Mouse (Mus musculus): ENCODE results near the gene Dlg2. TPM values are rescaled to one million over a fixed set of nuclear protein-coding genes. Genes with fewer than 3 reads are reported as not detected.

Dlg2 gene
- polyA plus RNA-seq, 1 experiment, result 2.1 TPM

DNA sequence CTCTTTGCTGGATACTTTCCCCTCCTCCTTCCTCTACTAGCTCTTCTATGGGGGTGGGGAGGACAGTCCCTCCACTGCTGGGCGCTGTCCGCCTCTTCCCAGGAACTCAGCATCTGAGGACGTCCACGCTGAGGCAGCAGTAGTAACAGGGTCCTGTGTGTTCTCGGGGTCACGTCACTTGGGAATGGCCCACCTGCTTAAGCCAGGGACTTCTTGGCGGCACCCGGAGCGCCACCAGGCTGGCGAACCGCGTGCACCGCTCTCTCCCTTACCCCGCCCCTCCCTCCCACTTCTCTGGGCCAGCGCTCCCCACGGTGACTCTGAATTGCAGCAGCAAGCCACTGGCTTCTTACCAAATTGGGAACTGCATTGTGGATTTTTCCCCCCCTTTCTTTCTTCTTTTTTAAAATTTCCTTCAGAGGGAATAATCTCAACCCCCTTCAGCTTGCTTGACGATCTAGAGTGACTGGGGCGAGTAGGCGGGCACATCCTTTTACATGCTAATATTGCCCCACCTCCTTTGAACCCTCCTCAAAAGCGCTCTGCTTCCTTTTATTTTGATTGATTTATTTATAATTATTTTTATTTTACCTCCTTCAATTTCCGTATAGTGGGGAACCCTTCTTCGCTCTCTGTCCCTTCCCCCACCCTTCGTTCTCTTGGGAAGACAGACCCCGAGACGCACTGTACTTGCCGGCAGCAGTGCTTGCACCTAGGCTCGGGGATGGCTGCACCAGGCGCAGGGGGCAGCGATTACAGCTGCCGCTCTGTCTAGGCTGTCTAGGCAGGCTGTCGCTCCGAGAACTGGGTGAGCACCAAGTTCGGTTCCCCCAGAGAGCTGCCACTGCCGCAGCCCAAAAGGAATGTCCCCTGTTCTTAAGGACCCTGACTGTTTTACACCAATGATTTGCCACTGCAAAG is 785.8 kb downstream of the Dlg2 start:
- peak; percentile 17 for DNase-seq (ENCODE audit: low spot score)

DNA sequence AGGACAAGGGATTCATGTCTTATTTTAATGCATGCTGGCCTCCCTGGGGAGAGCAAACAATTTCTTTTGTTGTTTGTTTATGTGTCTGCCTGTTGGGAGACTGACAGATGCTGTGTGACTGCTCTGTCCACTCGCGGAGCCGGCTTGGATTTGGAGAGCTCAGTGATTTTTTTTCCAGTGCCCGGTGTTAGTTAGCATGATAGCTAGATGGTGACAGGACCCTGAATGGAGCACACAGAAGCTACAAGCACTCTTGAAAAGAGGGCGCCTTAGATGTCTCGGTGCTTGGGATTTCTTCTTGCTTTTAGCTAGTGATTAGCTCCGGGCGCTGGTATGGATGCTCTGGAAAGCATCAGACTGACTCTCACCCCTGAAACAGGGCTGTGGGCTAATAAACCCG is 786.5 kb downstream of the Dlg2 start:
- no peak for DNase-seq (ENCODE audit: low spot score)

DNA sequence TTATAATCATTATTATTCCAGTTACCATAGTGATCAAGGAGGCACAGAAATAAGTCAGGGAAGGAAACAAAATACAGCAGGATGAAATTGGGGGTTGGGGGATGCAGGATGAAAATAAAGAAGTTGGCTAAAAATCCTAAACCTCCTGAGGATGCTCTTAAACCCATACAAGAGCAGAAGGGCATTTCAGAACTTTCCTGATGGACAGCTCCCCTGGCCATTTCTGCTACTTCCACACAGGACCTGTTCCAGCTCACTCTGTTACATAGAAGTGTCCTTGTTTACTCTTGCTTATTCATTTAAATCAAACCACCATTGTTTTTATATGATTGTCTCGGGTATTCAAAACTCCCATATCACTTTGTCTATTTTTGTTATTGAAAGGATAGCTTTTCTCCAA is 791.3 kb downstream of the Dlg2 start:
- DNase-seq (ENCODE audit: low spot score), result no peak

DNA sequence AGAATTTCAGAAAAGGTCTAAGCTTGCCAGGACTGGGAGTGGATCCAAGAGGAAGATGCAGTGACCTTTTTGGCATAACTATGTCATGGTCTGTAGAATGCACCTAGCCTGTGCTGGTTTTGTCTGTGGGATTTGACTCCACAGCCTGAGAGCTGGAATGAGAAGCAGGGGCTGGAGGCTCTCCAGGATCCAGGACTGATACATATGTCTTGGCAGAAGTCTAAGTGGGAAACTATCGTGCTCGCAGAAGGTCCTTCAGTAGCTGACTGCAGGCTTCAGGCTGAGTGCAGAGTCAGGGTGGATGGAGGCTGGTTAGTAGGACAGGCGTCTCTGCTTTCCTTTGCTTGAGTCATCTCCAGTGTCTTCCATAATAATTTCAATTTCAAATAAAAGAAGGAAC is 807.7 kb downstream of the Dlg2 start:
- DNase-seq (ENCODE audit: low spot score), result no peak

DNA sequence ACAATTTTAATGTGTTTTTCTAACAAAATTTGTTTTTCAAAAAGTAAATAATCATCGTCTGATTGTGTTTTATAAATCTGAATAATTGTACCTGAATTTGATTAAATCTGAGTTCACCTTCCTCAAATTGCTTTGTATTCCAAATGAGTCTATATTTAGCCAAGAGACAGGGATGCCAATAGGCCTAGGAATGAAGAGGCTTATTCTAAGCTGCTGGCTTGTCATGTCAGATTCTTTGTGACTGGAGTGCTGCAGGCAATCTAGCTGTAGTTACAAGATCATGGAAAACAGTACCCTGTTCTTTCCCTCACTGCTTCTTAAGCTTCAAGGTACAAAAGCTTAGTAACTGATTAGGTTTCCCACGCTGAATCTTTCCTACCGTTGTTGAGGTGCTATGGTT is 811.9 kb downstream of the Dlg2 start:
- no peak for DNase-seq (ENCODE audit: low spot score)

DNA sequence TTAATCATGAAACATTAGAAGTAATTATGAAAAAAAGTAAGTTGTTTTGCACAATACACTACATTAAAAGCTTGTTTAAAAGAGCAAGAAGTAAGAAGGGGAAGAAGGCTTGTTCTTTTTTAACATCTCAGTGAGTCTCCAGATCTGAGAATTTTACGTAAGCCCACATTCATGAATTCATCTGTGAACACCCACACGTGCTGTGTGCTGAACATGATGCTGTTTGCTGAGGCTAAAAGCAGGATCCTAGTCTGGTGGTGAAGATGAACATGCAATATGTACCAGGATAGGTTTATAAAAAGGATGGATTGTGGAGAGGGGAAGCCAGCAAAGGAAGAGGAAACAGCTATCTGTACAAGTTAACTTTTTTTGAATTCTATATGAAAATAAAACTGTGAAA is 819.7 kb downstream of the Dlg2 start:
- DNase-seq (ENCODE audit: low spot score), result no peak

DNA sequence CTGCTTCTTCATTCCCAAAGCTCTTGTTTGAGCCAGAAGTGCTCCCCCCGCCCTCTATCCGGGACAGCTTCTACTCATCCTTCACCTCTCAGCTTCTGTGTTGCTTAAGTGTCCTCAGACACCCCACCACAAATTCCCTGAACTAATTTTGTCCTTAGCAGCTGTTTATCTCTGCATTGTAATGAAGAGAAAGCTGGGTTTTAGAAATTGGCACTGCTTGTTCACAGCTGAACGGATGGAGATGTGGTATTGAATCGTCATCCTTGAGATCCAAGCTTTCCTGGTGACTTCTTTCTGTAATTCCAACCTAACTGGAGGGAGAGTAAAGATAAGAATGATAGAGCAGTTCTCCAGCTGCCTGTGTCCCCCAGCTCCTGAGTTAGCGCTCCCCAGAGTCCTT is 834.7 kb downstream of the Dlg2 start:
- DNase-seq (ENCODE audit: low spot score), result no peak

DNA sequence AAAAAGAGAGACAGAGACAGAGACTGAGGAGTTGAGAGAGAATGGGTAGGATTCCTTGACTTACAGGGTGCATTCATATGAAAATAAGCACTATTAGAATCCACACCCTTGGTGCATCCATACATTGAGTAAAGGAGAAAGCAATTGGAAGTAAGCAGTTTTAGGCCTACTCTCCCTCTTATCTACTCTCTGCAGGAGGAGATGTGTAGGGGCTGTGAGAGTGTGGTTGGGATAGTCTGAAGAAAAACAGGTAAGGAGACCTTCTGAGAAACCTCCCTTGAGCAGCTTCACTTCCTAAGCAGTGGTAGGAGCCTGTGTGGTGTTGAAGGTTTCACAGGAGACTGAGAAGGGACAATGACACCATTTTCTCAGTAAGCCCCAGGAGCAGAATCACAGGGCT is 868.6 kb downstream of the Dlg2 start:
- DNase-seq (ENCODE audit: low spot score), result no peak

DNA sequence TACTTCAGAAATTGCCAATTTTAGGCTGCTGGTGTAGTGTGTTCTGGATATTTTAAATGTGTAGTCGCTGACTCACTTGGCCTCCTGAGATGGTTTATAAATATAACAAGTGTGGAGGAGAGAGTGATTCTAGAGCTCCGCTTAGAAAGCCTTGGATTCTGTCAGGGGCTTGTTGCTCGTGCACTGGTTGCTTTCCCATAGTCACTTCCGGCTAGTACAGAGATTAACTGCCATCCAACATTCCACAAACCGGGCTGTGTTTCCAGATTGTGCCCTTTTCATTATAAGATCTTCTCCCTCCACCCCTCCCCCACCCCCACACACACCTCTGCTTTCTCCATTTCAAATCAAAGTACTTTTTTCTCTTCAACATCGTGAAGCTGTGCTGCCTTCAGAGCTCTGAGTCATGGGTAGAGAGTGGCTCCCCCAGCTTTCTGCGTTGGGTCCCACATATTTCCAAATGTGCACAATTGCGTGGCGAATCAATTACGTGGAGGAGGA is 893.4 kb downstream of the Dlg2 start:
- DNase-seq (ENCODE audit: low spot score), result no peak

DNA sequence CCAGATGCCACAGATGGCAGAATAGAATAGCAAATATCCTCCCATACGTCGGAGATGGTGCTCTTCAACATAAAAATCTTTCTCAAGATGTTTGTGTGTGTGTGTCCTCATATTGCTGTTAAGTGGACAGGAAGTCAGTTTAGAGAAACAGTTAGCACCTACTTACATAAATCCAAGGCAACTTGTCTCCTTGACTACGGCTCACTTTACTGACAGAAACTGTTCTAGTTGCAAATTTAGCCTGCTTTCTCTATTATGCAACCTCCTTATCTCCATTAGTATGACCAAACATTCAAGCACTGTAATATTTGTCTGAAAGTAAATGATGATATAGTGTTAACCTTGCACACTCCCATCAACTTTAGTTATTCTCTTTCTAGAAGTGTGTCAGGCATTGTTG is 905.8 kb downstream of the Dlg2 start:
- DNase-seq (ENCODE audit: low spot score), result no peak

DNA sequence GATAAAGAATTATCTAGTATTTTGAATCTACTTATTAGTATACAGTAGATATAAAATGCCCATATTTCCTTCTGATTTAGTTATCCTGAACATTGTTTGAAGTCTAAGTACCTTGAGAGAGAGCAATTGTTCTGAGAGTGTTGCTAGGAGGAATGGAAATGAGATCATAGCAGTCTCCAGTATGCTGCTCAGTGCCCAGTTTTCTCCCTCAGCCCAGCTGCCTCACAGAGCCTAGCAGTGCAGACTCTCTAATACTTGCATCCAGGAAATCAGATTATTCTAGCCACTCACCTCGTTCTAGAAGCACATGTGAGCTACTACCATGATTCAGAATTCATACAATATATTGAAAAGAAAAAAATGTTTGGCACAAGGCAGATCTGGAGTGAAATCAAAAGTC is 907.4 kb downstream of the Dlg2 start:
- DNase-seq (ENCODE audit: low spot score), result no peak

DNA sequence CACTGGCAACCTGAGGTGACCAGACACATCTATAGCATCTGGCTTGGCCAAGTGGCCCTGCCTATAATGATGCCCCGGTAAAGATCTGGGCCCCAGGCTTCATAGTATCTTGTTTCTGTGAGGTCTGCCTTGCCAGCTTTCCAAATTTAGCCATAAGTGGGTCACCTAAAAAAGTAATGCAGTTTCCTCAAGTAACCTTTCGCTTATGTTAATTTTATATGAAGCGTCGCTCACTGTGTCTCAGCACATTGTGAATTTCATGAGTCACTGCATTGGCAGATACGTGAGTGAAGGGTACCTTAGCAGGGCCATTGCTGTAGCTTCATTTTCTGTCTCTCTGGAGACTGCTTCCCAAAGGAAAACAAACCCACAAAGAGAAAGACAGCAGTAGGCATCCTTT is 912.8 kb downstream of the Dlg2 start:
- no peak for DNase-seq (ENCODE audit: low spot score)

DNA sequence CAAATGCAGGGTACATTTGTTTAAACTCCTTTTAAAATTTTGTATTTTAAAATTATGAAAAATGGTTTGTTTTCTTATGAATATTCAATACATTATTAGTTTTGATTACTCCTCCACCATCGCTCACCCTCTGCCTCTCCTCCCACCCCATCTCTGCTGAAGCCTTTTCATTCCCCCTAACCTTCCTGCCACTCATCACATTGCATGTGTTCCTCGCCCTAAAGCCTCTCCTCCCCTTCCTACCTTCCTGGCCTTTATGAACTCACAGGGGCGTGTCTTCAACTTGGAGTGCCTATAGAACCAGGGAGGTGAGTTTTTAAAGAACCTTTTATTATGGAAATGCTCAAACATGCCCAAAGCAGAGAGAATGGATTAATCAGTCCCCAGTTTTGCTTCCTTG is 921.4 kb downstream of the Dlg2 start:
- no peak for DNase-seq (ENCODE audit: low spot score)

DNA sequence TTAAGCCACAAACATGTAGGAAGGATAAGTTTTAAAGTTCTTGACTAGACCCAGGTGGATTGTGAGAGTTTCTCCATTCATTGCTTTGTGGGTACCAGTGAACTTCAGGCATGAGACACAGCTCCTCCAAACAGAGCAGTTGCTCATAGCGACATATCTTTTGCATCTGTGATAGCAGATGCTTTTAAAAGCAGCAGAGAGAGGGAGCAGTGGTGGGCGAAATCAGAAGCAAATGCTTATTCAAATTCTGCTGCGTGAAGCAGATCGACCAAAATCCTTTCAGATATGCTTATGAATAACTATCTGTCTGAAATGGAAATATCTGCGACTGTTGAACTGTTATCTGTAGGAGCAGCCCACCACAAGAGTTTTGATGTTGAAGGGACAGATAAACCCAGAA is 935.6 kb downstream of the Dlg2 start:
- DNase-seq (ENCODE audit: low spot score), result no peak

DNA sequence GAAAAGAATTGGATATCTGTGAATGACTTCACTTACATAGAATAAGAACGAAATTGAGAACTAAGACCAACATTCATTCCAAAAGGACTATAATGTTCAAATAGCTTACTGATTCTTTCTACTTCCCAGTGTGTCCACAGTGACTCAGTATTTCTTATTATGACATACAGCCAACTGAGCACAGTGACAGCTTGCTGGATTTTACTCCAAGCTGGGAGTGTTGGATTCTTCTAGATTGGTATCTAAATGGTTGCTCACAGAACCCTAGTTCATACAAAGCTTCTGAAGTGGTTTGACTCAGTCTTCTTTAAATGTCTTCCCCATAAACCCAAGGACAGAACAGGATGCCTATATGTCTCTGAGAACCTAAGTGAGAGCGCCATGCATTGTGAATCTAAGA is 937.7 kb downstream of the Dlg2 start:
- no peak for DNase-seq (ENCODE audit: low spot score)

DNA sequence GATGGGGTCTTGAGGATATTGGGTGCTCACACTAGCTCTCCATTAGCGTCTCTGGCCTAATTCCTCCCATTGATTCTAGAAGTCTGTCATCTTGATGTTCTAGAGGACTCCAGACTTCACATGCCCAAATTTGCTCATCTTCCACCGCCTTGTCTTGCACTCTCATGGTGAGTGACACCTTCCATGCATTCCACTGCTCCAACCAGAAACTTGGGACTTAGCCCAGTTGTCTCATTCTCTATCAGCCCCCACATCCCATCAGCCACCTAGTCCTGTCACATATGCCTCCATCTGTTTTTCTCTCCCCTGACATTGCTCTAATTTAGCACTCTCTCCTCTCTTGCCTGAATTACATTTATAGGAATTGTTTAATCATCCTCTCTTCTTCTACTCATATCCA is 938.3 kb downstream of the Dlg2 start:
- DNase-seq (ENCODE audit: low spot score), result no peak

DNA sequence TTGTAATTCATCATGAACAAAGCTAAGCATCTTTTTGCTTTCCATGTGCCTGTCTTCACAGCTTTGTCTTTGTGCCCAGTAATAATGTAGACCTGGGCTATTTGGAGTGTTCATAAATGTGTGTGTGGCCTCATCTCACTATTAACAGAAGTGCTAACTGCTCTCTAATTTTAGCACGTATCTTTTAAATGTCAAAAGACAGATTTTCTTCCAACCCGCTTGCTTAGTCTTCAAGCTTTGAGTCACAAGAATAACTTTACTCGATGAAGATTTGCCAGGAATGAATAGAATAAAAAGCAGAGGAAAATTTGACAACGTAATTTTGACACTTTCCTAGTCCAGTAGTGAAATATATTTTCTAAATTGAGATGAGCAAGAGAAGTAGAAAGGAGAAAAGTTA is 943.7 kb downstream of the Dlg2 start:
- no peak for DNase-seq (ENCODE audit: low spot score)

DNA sequence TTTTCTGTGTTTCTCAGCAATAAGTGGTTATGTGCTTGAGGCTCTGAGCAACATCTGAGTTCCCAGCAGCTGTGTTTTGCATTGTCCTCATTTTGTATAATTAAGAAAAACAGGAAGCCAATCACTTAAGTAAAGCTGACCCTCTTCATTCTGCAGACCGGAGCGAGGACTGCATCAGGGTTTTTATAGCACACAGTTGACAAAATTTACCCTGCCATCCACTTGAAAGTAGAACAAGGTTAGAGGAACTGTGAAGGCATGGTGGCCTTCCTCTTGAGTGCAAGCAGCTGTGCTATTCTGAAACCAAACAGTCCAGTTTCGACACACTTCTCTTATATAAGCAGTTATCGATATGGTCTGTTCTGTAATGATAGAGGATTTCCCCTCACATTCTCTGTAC is 947.3 kb downstream of the Dlg2 start:
- DNase-seq (ENCODE audit: low spot score), result no peak

DNA sequence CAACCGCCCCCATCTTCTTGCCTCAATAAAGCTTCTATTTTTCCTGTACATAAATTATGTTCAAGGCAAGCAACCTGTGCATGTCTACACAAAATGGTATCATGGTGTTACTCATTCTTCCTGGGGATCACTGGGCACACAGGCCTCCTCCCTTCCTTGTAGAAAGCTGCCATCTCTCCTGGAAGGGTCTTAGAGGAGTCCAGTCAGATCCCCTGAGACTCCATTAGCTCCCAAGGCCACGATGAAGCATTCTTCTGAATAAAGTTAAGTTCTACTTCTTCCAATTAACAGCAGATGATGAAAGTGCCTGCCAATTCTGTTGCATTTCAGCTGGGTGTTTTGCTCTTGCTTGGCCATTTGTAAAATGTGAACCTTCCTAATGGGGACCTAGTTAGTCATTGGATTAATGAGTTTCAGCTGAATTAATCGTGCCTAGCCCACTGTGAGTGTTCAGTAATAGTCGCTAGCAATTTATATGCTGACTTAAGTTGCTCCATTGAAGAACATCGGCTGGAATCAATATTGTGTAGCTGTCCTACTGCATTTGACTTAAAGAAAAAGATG is 953.3 kb downstream of the Dlg2 start:
- no peak for DNase-seq (ENCODE audit: low spot score)

DNA sequence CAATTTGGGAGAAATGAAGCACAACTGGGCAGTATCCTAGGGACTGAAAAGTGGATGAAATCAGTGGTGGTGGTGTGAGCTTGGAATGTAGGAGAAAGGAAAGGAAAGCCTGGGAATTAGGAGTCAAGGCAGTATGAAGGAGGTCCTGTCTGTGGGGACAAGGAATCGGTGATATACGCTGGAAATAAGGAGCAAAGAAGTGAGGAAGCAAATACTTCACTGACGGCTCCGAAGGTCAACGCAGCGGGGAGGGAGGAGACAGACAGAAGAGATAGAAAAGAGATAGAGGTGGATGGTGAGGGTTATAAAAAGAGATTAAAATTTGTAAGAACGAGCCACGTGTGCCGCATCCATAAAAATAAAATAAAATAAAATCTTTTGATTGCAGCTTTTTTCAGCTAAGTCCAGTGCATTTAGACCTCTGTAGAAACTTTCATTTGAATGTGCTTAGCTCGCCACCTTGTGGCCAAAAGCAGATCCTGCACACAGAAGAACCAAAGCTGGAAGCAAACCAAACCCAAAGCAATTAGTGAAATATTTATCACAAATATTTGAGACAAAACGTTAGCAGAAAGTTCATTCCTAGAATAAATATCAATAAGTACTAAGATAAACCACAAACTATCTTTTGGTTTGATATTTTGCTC is 955.2 kb downstream of the Dlg2 start:
- DNase-seq (ENCODE audit: low spot score), result no peak

DNA sequence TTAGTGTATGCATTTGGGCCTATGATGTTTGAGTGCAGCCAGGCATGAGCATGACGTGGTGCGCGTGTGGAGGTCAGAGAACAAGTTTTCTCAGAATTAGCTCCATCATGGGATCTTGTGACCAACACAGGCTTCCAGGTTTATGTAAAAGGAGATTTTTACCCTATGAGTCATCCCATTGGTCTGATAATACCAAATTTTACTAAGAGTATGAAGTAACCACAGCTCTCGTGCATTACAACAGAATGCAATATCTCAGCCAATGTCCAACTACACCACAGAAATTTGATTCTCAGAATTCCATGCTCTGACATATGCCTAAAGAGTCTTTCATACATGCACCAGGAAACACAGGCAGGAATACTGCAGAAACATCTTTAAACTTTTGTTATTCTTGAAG is 956.1 kb downstream of the Dlg2 start:
- DNase-seq (ENCODE audit: low spot score), result no peak

DNA sequence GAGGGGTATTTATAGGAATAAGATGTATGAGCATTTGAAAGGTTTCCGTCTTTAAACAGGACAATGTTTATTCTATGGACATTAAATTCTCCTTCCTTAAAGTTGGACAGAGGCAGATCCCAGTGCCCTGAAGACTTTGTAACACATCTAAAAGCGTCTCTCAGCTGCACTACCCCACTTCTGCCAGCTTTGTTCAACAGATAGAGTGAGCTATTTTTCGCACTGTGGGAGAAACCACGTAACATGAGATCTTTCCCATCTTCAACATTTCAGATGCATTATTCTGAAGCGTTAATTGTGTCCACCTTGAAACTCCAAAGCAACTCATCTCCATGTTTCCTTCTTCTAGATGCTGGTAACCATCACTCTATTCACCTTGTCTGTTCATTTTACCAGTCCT is 958.3 kb downstream of the Dlg2 start:
- DNase-seq (ENCODE audit: low spot score), result no peak

DNA sequence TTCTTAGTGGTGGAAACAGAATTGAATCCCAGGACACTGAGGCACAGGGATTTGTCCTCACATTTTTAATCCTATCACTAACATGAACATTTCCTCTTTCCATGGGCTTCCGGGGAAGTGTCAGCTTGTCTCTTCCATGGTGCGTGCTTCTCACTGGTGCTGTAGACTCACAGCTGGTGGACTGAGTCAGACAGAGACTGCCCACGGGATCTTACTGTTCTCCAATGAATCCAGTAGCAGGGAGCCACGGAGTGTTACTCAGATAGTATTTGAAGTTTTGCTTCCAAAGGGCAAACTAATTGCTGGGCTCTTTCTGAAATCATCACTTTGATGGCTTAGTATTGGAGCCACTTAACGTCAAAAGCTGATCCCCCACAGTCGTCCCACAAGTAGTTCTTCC is 963.9 kb downstream of the Dlg2 start:
- no peak for DNase-seq (ENCODE audit: low spot score)

All from urinary bladder, adult 2 months (tissue).